Mouse (Mus musculus): Measurements from ENCODE around the gene Otud5. TPM values are rescaled to one million over a fixed set of nuclear protein-coding genes. Genes with fewer than 3 reads are reported as not detected.
A peak's percentile ranks its signal among the peaks of the same experiment; 100 is the strongest.
"Not testable (repeated sequence)": the region's sequence is repeated elsewhere in the genome, so short reads cannot be mapped to it uniquely, and the experiment has no call there.

Gene Otud5
- polyA plus RNA-seq, 1 experiment from 2014 or later = 37.1 TPM

- Histone ChIP-seq H3K27ac (replicated peaks; ENCODE audit: low read depth, low read length) (peak within 1 kb of the TSS; percentile 17; the same call in 1 of the 2 replicates), H3K4me2 (ENCODE audit: low read depth, low read length) (peak within 1 kb of the TSS; percentile 44), H3K36me3 (replicated peaks; ENCODE audit: control insufficient read depth, insufficient read depth, low read depth, low read length) (no peaks in the 10 kb centered on the region), H3K4me3 (ENCODE audit: low read depth, low read length) (peak within 1 kb of the TSS; percentile 47), H3K4me1 (ENCODE audit: control insufficient read depth, insufficient read depth, low read length) (no peaks in the 10 kb centered on the region), H3K27me3 (ENCODE audit: control insufficient read depth, insufficient read depth, low read length) (no peaks in the 10 kb centered on the region), H3K9me3 (replicated peaks; ENCODE audit: control insufficient read depth, low read length) (no peaks in the 10 kb centered on the region), H3K9ac (replicated peaks; ENCODE audit: low read length) (peak within 1 kb of the TSS; percentile 1)
- 21% methylated on average over 49 of the region's 49 CpGs for WGBS
- DNase-seq (ENCODE audit: low spot score) = peak; percentile 81
- peak; percentile 85 for ATAC-seq (replicated peaks; ENCODE audit: insufficient number of reproducible peaks, low FRiP score, low TSS enrichment, low read depth)
These were observed 42.8 kb downstream of the Otud5 start, which contains the start of gene Slc35a2 for GRCm38 (mm10) chrX:7883841-7884567. Gene Slc35a2, plus strand, starts transcription at chrX:7884028.

DNA sequence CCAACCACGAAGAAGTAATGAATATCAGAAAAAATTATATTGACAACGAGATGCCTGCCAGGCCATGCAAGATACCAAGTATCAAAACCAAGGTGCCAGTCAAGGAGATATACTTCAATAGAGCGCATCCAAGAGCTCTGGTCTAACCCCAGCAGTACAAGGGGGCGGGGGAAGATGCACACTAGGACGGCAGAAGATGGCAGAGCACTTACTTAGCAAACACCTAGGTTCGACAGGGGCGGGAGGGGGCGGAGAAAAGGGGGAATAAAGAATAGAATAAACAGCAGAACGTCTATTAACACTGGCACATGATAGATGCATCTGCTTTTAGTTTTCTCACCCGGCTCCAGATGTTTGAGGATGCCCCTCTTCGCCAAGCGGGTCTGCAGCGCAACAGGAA is 57.0 kb downstream of the Otud5 start:
- no peaks in the 10 kb centered on the region for H3K27me3 ChIP-seq (ENCODE audit: control insufficient read depth, insufficient read depth, low read length)
- no peak for ATAC-seq (replicated peaks; ENCODE audit: insufficient number of reproducible peaks, low FRiP score, low TSS enrichment, low read depth)
- H3K27ac ChIP-seq (replicated peaks; ENCODE audit: low read depth, low read length) = no peak overlapping the region
- H3K9me3 ChIP-seq (replicated peaks; ENCODE audit: control insufficient read depth, low read length) = no peaks in the 10 kb centered on the region
- H3K4me1 ChIP-seq (ENCODE audit: control insufficient read depth, insufficient read depth, low read length) = no peaks in the 10 kb centered on the region
- H3K4me2 ChIP-seq (ENCODE audit: low read depth, low read length) = peak overlapping the region; percentile 41
- H3K9ac ChIP-seq (replicated peaks; ENCODE audit: low read length) = peak overlapping the region; percentile 44
- DNase-seq (ENCODE audit: low spot score) = no peak
- H3K36me3 ChIP-seq (replicated peaks; ENCODE audit: control insufficient read depth, insufficient read depth, low read depth, low read length) = no peaks in the 10 kb centered on the region
- H3K4me3 ChIP-seq (ENCODE audit: low read depth, low read length) = peak overlapping the region; percentile 48
- 25% methylated on average over 12 of the region's 13 CpGs for WGBS

DNA sequence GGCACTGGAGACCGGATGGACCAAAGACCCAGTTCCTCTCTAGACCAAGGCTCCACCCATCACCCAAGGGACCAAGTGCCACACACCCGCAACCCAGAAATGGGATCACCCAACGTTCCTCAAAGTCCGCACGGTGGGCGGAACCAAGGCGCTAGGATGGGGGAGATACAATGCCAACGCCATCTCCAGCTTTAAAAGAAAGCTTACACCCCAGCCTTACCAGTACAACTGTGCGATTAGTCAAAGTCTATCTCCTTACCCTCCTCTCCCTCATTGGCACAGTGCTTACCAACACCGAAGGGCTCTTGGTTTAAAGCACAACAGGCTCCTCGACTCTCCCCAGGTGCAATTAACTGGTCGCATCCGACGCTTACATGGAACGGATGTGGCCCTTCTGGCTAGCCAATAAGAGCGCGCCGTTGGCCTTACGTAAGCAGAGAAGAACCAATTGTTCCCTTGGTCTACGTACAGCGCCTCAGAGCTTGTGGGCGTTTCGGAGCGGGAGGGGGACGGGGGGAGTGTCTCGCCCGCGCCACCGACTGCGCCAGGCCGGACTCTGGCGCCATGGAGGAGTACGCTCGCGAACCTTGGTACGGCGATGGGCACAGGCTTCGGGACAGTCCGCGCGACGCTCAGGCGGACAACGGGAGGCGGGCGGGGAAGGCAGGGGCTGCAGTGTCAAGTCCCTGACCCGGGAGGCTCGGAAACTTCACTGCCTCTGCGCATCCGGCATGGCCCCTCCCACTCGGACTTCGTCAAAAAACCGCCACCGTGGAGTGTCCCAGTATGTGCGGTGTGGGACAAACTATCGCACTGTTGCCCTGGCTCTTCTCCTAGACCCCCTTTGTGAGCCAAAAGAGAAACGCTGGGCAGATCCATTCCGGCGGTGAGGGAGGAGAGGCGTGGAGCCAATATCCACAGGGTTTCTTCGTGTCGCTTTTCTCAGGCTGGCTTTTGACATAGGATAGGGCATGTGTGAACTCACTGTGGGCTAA is 58.0 kb downstream of the Otud5 start, which contains the start of the genes Pqbp1 and Timm17b:
TSS of gene Pqbp1 (minus strand) at position 390 of the 995 bp plus-strand sequence.
TSS of gene Timm17b (plus strand) at position 478 of the 995 bp plus-strand sequence.
- no peaks in the 10 kb centered on the region for H3K36me3 ChIP-seq (replicated peaks; ENCODE audit: control insufficient read depth, insufficient read depth, low read depth, low read length)
- H3K27ac ChIP-seq (replicated peaks; ENCODE audit: low read depth, low read length) = 0 out of 2 replicates have a peak within 1 kb of the TSS, but pooled peaks have one; percentile 31
- peak; percentile 90 for DNase-seq (ENCODE audit: low spot score)
- ATAC-seq (replicated peaks; ENCODE audit: insufficient number of reproducible peaks, low FRiP score, low TSS enrichment, low read depth) = peak; percentile 98
- H3K4me1 ChIP-seq (ENCODE audit: control insufficient read depth, insufficient read depth, low read length) = no peaks in the 10 kb centered on the region
- H3K9me3 ChIP-seq (replicated peaks; ENCODE audit: control insufficient read depth, low read length) = no peaks in the 10 kb centered on the region
- H3K4me3 ChIP-seq (ENCODE audit: low read depth, low read length) = peak within 1 kb of the TSS; percentile 48
- 18% methylated on average over 55 of the region's 62 CpGs for WGBS
- peak within 1 kb of the TSS; percentile 41 for H3K4me2 ChIP-seq (ENCODE audit: low read depth, low read length)
- H3K9ac ChIP-seq (replicated peaks; ENCODE audit: low read length) = peak within 1 kb of the TSS; percentile 61
- H3K27me3 ChIP-seq (ENCODE audit: control insufficient read depth, insufficient read depth, low read length) = no peaks in the 10 kb centered on the region

DNA sequence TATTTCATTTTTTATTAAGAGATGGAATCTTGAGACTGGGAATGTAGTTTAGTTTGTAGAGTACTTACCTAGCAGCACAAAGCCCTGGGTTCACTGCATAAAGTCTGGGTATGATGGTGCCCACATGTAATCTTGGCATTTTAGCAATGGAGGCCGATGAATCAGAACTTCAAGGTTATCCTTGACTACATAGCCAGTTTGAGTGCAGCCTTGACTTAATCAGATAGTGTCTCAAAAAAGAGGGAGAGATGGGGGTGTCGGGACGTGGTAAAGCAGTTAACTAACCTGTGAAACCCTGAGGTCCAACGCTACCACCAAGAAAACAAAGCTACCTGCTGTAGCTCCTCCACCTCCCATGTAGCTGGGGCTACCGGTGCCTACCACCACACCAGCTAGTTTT is 63.3 kb downstream of the Otud5 start:
- Histone ChIP-seq H3K27ac (replicated peaks; ENCODE audit: low read depth, low read length) (no peak overlapping the region), H3K9me3 (replicated peaks; ENCODE audit: control insufficient read depth, low read length) (no peaks in the 10 kb centered on the region), H3K4me1 (ENCODE audit: control insufficient read depth, insufficient read depth, low read length) (no peaks in the 10 kb centered on the region), H3K36me3 (replicated peaks; ENCODE audit: control insufficient read depth, insufficient read depth, low read depth, low read length) (no peaks in the 10 kb centered on the region), H3K9ac (replicated peaks; ENCODE audit: low read length) (no peak overlapping the region), H3K4me3 (ENCODE audit: low read depth, low read length) (no peak overlapping the region), H3K4me2 (ENCODE audit: low read depth, low read length) (no peak overlapping the region), H3K27me3 (ENCODE audit: control insufficient read depth, insufficient read depth, low read length) (no peaks in the 10 kb centered on the region)
- ATAC-seq (replicated peaks; ENCODE audit: insufficient number of reproducible peaks, low FRiP score, low TSS enrichment, low read depth) (no peak), DNase-seq (ENCODE audit: low spot score) (no peak)
- 94% methylated on average over 5 of the region's 5 CpGs for WGBS

DNA sequence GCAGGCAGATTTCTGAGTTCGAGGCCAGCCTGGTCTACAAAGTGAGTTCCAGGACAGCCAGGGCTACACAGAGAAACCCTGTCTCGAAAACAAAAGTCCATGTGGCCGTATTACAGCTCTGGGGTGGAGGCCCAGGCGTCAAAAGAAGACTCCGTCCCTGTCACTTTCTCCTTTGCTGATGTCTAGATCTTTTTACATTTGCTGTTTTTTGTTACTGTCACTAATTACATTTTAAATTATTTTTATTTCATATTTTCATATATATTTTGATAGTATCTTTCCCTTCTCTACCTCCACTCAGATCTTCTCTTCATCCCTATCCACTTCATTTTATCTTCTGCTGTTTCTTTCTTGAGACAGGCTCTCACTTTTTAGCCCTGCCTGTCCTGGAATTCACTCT is 66.6 kb downstream of the Otud5 start, which contains the start of gene Gm10491:
TSS of gene Gm10491 (minus strand) at position 101 of the 400 bp plus-strand sequence.
- Histone ChIP-seq H3K27me3 (ENCODE audit: control insufficient read depth, insufficient read depth, low read length) (no peaks in the 10 kb centered on the region), H3K9ac (replicated peaks; ENCODE audit: low read length) (no peak within 1 kb of the TSS), H3K36me3 (replicated peaks; ENCODE audit: control insufficient read depth, insufficient read depth, low read depth, low read length) (no peaks in the 10 kb centered on the region), H3K27ac (replicated peaks; ENCODE audit: low read depth, low read length) (no peak within 1 kb of the TSS), H3K4me3 (ENCODE audit: low read depth, low read length) (no peak within 1 kb of the TSS), H3K4me2 (ENCODE audit: low read depth, low read length) (no peak within 1 kb of the TSS), H3K9me3 (replicated peaks; ENCODE audit: control insufficient read depth, low read length) (no peaks in the 10 kb centered on the region), H3K4me1 (ENCODE audit: control insufficient read depth, insufficient read depth, low read length) (no peaks in the 10 kb centered on the region)
- DNase-seq (ENCODE audit: low spot score) = no peak
- ATAC-seq (replicated peaks; ENCODE audit: insufficient number of reproducible peaks, low FRiP score, low TSS enrichment, low read depth) = no peak
- WGBS = 84% methylated on average over 5 of the region's 5 CpGs

GRCm38 (mm10) chrX:7909242-7909641 is 68.1 kb downstream of the Otud5 start, which contains the start of gene Gm10490:
Gene Gm10490, plus strand, starts transcription at chrX:7909542.
- H3K27ac ChIP-seq (replicated peaks; ENCODE audit: low read depth, low read length); H3K4me2 ChIP-seq (ENCODE audit: low read depth, low read length); H3K9ac ChIP-seq (replicated peaks; ENCODE audit: low read length); H3K4me1 ChIP-seq (ENCODE audit: control insufficient read depth, insufficient read depth, low read length); H3K4me3 ChIP-seq (ENCODE audit: low read depth, low read length); H3K36me3 ChIP-seq (replicated peaks; ENCODE audit: control insufficient read depth, insufficient read depth, low read depth, low read length); H3K9me3 ChIP-seq (replicated peaks; ENCODE audit: control insufficient read depth, low read length); H3K27me3 ChIP-seq (ENCODE audit: control insufficient read depth, insufficient read depth, low read length); DNase-seq (ENCODE audit: low spot score); ATAC-seq (replicated peaks; ENCODE audit: insufficient number of reproducible peaks, low FRiP score, low TSS enrichment, low read depth): not testable (repeated sequence)
- WGBS = 90% methylated on average over 4 of the region's 4 CpGs

GRCm38 (mm10) chrX:7910473-7910872 is 69.3 kb downstream of the Otud5 start:
- H3K27me3 ChIP-seq (ENCODE audit: control insufficient read depth, insufficient read depth, low read length) = no peaks in the 10 kb centered on the region
- H3K4me2 ChIP-seq (ENCODE audit: low read depth, low read length) = no peak overlapping the region
- no peak for DNase-seq (ENCODE audit: low spot score)
- H3K36me3 ChIP-seq (replicated peaks; ENCODE audit: control insufficient read depth, insufficient read depth, low read depth, low read length) = no peaks in the 10 kb centered on the region
- no peak for ATAC-seq (replicated peaks; ENCODE audit: insufficient number of reproducible peaks, low FRiP score, low TSS enrichment, low read depth)
- no peaks in the 10 kb centered on the region for H3K4me1 ChIP-seq (ENCODE audit: control insufficient read depth, insufficient read depth, low read length)
- no peak overlapping the region for H3K9ac ChIP-seq (replicated peaks; ENCODE audit: low read length)
- 62% methylated on average over 6 of the region's 6 CpGs for WGBS
- no peak overlapping the region for H3K27ac ChIP-seq (replicated peaks; ENCODE audit: low read depth, low read length)
- no peaks in the 10 kb centered on the region for H3K9me3 ChIP-seq (replicated peaks; ENCODE audit: control insufficient read depth, low read length)
- H3K4me3 ChIP-seq (ENCODE audit: low read depth, low read length) = no peak overlapping the region

Data from embryonic facial prominence, embryonic 11.5 days (tissue).